Mouse (Mus musculus) gonadal fat pad, adult 2 months (tissue): ENCODE results near the gene Gm3252. TPM values are rescaled to one million over a fixed set of nuclear protein-coding genes. Genes with fewer than 3 reads are reported as not detected.
"Not testable (repeated sequence)": the region's sequence is repeated elsewhere in the genome, so short reads cannot be mapped to it uniquely, and the experiment has no call there.

Experiments used
- DNase-seq: peaks from one replicate; pipeline ENCODE4 v3.0.0-alpha.2; 2012; ENCODE audit warnings: low read depth
- polyA plus RNA-seq: library from polyadenylated mRNA; depleted of rRNA; stranded (reverse); fragments of >200 nt; gene quantifications from 2 replicates; pipeline ENCODE4 v1.2.3, GENCODE M21; 2012; rRNA removed

Gene Gm3252
- polyA plus RNA-seq = 0.30 and 0.43 TPM in 2 replicates

DNA sequence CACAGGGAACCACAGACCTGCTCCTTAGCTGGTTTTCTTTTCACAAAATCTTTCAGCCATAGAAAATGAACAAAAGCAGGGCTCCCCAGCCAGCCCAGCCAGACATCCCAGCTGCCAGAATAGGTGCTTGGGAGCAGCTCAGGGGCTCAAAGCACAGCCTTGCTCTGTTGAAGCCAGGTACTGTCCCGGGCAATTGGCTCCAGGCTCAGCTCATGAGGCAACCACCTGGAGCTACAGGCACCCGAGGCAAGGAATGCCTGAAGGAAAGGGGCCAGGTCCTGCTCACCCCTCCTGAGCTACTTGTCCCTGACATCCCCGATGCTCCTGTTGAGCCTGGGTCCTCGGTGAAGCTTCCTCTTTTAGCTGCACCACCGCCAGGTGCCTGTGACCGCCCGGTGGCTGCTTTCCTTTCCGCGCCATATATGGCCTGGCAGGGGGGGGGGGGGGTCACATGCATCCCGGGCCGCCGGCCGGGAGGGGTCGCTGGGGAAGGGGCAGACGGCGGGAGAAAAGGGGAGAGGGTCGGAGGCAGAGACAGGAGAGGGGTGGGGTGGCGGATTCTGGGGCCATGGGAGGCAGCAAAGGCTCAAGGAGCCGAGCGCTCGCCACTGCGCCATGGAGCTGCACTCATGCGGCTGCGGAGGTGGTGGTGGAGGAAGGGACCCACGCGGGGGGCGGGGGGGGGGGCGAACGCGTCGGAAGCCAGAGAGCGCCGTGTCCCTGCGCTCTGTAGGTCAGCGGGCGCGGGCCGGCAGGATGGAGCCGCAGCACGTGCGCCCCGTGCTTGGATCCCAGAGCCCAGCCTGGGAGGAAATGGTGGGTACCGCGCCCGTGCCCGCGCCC, at the start of gene Gm3252:
Gm3252 (plus strand) TSS at position 738 of the 843 bp plus-strand sequence.
- not testable (repeated sequence) for DNase-seq

DNA sequence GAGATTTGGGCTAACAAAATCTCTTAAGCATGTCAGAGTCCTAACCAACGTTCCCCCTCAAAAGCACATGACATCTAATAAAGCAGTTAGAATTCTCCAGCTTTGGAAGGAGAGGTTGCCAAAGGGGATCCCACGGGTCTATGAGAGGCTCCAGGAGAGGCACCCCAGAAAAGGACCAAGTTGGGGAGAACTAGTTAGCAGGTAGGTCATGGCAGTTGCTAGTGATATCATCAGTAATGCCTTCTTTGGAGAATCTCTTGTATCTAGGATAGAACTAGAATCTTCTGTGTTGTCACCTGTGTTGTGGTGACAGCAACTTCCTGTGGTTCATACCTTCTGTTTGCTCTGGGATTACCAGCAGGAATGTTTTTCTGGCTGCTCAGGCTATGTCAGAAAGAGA, 17.6 kb upstream of the Gm3252 start, which contains the start of gene Gm7876:
Gm7876 (plus strand) TSS at position 301 of the 400 bp plus-strand sequence.
- not testable (repeated sequence) for DNase-seq

DNA sequence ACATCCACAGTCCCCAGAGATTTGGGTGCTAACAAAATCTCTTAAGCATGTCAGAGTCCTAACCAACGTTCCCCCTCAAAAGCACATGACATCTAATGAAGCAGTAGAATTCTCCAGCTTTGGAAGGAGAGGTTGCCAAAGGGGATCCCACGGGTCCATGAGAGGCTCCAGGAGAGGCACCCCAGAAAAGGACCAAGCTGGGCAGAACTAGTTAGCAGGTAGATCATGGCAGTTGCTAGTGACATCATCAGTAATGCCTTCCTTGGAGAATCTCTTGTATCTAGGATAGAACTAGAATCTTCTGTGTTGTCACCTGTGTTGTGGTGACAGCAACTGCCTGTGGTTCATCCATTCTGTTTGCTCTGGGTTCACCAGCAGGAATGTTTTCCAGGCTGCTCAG, 49.5 kb downstream of the Gm3252 start, which contains the start of gene Gm9602:
Gm9602 (plus strand) TSS at position 301 of the 400 bp plus-strand sequence.
- not testable (repeated sequence) for DNase-seq

Other genes with a start within 250 kb of the Gm3252 start
- 0.10 TPM in 1 of 2 replicates, not detected in the other for gene Gm3182, start 245.0 kb upstream of the Gm3252 start, polyA plus RNA-seq
- gene Gm3047, start 171.4 kb upstream of the Gm3252 start, polyA plus RNA-seq = not detected in 2 replicates
- gene Gm8159, start 94.4 kb upstream of the Gm3252 start, polyA plus RNA-seq = not detected in 2 replicates
- not detected in 2 replicates for gene Gm3239, start 62.6 kb upstream of the Gm3252 start, polyA plus RNA-seq
- gene Gm7876, start 17.5 kb upstream of the Gm3252 start, polyA plus RNA-seq = 0.14 TPM in 1 of 2 replicates, not detected in the other
- not detected in 2 replicates for gene Gm9602, start 49.6 kb downstream of the Gm3252 start, polyA plus RNA-seq
- not detected in 2 replicates for gene Gm3269, start 111.3 kb downstream of the Gm3252 start, polyA plus RNA-seq
- 0.74 TPM in 1 of 2 replicates, not detected in the other for gene Gm3264, start 128.8 kb downstream of the Gm3252 start, polyA plus RNA-seq
- 0.07 TPM in 1 of 2 replicates, not detected in the other for gene Gm3278, start 165.6 kb downstream of the Gm3252 start, polyA plus RNA-seq